Mouse (Mus musculus): Measurements from ENCODE around the gene Mtm1. TPM values are rescaled to one million over a fixed set of nuclear protein-coding genes. Genes with fewer than 3 reads are reported as not detected.

Gene Mtm1
- total RNA-seq, 1 experiment: 4.3 TPM

GRCm38 (mm10) chrX:71364554-71364991, 154.0 kb downstream of the Mtm1 start, which contains the start of gene Mtmr1:
Gene Mtmr1 (plus strand): TSS chrX:71364760.
- Histone ChIP-seq H3K4me1 (ENCODE audit: control insufficient read depth in 2 of 2, insufficient read depth in 2 of 2, low read length in 2 of 2, poor library complexity in 1 of 2) (no peaks in the 10 kb centered on the region), H3K4me3 (ENCODE audit: insufficient read depth in 1 of 2, low read depth in 1 of 2, low read length in 2 of 2, poor library complexity in 1 of 2, severe bottlenecking in 1 of 2) (peak within 1 kb of the TSS; percentile 63 to 72), H3K36me3 (ENCODE audit: control insufficient read depth, insufficient read depth, low read length, poor library complexity, severe bottlenecking) (no peaks in the 10 kb centered on the region), H3K9ac (ENCODE audit: insufficient read depth, low read depth, low read length, poor library complexity, severe bottlenecking) (peak within 1 kb of the TSS; percentile 61), H3K9me3 (ENCODE audit: control insufficient read depth, insufficient read depth, low read depth, low read length) (no peaks in the 10 kb centered on the region), H3K27ac (ENCODE audit: insufficient read depth, low read depth, low read length, poor library complexity, severe bottlenecking) (no peak within 1 kb of the TSS)
- DNase-seq (ENCODE audit: low read depth, low spot score): peak; percentile 33
- TF ChIP-seq ZNF384 (IDR thresholded peaks at IDR 0.05; ENCODE audit: low read depth, low read length) (no peak), ZC3H11A (IDR thresholded peaks at IDR 0.05; ENCODE audit: borderline replicate concordance, low read depth, low read length) (no peak), CHD2 (IDR thresholded peaks at IDR 0.05; ENCODE audit: low read depth, low read length) (no peak), HCFC1 (IDR thresholded peaks at IDR 0.05; ENCODE audit: borderline replicate concordance, insufficient read depth, low read length) (no peak), MAFK (IDR thresholded peaks at IDR 0.05; ENCODE audit: insufficient read depth, low read depth, low read length) (no peak)
- in situ Hi-C loops (cut with MboI; ENCODE audit: low sequenced_read_pairs in 2 of 2, unreplicated experiment in 2 of 2): no loop called here

GRCm38 (mm10) chrX:71365011-71365410, 154.4 kb downstream of the Mtm1 start:
- Histone ChIP-seq H3K9me3 (ENCODE audit: control insufficient read depth, insufficient read depth, low read depth, low read length) (no peaks in the 10 kb centered on the region), H3K4me3 (ENCODE audit: insufficient read depth in 1 of 2, low read depth in 1 of 2, low read length in 2 of 2, poor library complexity in 1 of 2, severe bottlenecking in 1 of 2) (peak overlapping the region; percentile 63 to 72), H3K27ac (ENCODE audit: insufficient read depth, low read depth, low read length, poor library complexity, severe bottlenecking) (no peak overlapping the region), H3K36me3 (ENCODE audit: control insufficient read depth, insufficient read depth, low read length, poor library complexity, severe bottlenecking) (no peaks in the 10 kb centered on the region), H3K4me1 (ENCODE audit: control insufficient read depth in 2 of 2, insufficient read depth in 2 of 2, low read length in 2 of 2, poor library complexity in 1 of 2) (no peaks in the 10 kb centered on the region), H3K9ac (ENCODE audit: insufficient read depth, low read depth, low read length, poor library complexity, severe bottlenecking) (peak overlapping the region; percentile 61)
- in situ Hi-C loops (cut with MboI; ENCODE audit: low sequenced_read_pairs in 2 of 2, unreplicated experiment in 2 of 2): no loop called here
- TF ChIP-seq MAFK (IDR thresholded peaks at IDR 0.05; ENCODE audit: insufficient read depth, low read depth, low read length) (no peak), ZC3H11A (IDR thresholded peaks at IDR 0.05; ENCODE audit: borderline replicate concordance, low read depth, low read length) (no peak), ZNF384 (IDR thresholded peaks at IDR 0.05; ENCODE audit: low read depth, low read length) (no peak), HCFC1 (IDR thresholded peaks at IDR 0.05; ENCODE audit: borderline replicate concordance, insufficient read depth, low read length) (no peak), CHD2 (IDR thresholded peaks at IDR 0.05; ENCODE audit: low read depth, low read length) (no peak)
- DNase-seq (ENCODE audit: low read depth, low spot score): no peak

Other genes starting within 250 kb of the Mtm1 start
- gene Mamld1, start 160.5 kb upstream of the Mtm1 start, total RNA-seq (2012; rRNA removed): 0.13 TPM in 1 of 2 replicates, not detected in the other
- 3.6 and 6.0 TPM in 2 replicates for gene Mtmr1, start 154.0 kb downstream of the Mtm1 start, total RNA-seq (2012; rRNA removed)